Mouse (Mus musculus): Measurements from ENCODE around the gene Senp7.
"Not testable (repeated sequence)": the region's sequence is repeated elsewhere in the genome, so short reads cannot be mapped to it uniquely, and the experiment has no call there.

Senp7 gene

DNA sequence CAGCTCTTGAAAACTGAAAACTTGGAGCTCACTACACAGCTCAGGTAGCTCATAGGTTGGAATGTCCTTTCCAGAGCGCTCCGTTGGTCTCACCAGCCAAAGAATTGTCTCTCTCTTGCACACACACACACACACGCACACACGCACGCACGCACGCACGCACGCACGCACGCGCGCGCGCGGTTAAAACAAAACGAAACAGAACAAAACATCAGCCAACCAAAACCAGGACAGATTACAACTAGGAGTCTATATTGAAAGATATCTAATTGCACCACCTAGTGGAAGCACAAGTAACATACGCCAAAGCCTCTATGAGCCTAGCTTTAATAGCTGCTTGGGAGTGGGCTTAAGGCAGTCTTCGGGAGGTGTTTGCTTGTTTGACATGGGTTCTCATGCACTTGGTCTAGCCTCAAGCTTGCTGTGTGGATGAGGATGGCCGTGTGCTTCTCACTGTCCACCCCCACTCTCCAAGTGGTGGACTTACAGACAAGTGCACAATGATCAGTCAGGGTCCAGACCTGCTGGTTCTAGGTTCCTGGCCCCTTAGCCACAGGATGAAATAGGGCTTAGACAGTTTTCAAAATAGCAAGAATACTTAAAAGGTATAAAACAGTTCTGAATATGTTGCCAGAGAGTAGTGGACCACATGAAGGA, 16.3 kb downstream of the Senp7 start:
- in situ Hi-C loops (cut with MboI; ENCODE audit: unreplicated experiment in 2 of 2) = no loop called here

DNA sequence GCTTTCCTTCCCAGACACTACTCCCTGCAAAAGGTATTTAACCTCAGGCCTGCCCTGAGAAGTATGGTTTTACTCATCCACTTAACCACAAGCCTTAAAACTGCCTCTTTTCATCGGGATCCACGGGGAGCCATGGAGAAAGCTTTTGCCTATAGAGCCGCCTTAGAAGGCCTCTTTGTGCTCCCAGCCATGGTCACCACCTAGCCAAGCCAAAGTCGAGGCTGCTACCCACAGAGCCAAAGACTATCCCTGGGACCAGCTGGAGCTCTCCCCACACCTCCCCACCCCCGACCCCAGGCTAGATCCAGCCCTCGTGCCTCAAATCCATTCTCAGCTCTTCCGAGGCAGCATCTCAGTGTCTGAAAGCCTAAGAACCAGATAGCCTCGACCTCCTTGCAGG, 18.0 kb downstream of the Senp7 start:
- in situ Hi-C loops (cut with MboI; ENCODE audit: unreplicated experiment in 2 of 2) = loop anchor here (5.0 kb wide), 5 partner anchors 34 to 179 kb away; partner anchors contain the start of genes Zbtb11 (in 2 of the 2) and Pcnp (in 1 of the 2)

DNA sequence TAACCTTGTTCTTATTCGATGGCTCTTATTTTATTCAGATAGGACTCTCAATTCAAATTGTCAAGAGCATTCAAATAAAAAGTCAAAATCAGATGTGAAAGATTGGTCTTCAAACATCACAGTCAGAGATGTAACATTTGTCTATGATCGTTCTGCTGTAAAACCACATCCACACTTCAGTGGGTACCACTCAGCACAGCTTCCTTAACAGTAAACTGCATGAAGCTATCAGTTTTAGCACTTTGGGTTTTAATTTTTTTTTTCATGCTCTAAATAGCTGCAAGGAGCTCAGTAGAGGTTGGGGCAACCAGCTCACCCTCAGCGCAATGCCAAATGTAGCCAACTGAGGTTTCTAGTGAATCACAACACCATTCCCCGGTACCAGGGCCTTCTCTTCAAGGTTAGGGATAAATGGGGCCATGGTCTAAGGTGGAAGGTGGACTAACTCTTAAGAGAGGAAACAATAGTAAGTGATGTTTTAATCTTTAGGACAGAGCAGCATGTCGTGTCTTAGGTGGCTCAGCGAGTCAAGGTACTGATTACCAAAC, 20.5 kb downstream of the Senp7 start:
- in situ Hi-C loops (cut with MboI; ENCODE audit: unreplicated experiment in 2 of 2) = loop anchor here (5.0 kb wide), 5 partner anchors 36 to 181 kb away; partner anchors contain the start of genes Zbtb11 (in 2 of the 2) and Pcnp (in 1 of the 2)

DNA sequence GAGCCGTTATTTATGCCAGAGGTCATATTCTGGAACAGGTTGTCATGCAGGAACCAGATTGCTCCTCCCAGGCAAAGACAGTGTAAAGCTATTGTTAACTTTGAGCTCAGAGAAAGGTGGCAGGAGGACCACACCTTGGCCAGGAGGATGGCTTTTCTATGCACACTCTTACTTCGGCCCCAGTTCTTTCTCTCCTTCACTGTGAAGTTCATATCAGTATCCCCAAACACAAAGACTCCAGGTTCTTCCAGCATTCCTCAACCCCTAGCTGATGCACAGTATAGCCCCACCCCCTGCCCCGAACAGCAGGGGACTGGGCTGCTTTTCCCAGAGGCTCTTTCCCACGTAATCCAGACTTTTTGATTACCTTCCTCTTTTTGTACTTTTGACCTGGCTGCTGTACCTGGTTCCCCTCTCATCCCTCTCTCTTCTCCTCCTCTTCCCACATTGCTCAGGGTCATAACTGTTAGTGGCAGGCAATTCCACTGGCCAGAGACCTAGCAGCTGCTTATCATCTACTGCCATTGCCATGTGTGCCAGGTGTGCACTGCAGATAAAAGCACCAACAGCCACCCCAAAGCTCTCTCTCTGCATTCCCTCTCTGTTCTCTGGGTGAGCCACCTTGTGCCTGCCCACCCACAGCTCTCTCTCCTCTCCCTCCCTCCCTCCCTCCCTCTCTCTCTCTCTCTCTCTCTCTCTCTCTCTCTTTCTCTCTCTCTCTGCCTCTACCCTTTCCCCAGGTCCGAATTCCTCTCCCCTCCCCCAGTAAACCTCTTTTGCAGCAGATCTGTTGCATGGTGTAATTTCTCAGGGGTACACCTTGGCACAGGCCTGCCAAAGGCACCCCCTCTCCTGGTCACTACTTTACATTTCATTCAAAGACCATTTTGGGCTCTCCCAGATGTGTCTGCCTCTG, 23.4 kb downstream of the Senp7 start:
- in situ Hi-C loops (cut with MboI; ENCODE audit: unreplicated experiment in 2 of 2) = no loop called here

DNA sequence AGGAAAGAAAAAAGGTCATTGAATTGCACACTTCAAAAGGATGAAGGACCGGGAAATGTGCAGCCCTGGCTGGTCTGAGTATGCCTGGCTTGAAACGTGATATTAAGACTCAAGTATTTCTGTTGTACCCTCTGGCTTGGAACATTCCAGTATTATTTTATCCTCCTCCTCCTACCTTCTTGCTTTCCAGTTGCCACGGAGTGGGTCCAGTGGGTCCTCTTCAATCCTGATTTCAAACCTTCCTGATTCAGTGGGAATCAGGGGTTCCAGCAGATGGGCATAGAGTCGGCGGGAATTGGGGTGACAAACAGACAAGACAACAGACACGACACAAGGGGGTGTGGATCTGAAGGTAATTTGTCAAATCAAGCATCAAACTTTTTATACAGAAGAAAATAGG, 24.4 kb downstream of the Senp7 start:
- in situ Hi-C loops (cut with MboI; ENCODE audit: unreplicated experiment in 2 of 2) = no loop called here

DNA sequence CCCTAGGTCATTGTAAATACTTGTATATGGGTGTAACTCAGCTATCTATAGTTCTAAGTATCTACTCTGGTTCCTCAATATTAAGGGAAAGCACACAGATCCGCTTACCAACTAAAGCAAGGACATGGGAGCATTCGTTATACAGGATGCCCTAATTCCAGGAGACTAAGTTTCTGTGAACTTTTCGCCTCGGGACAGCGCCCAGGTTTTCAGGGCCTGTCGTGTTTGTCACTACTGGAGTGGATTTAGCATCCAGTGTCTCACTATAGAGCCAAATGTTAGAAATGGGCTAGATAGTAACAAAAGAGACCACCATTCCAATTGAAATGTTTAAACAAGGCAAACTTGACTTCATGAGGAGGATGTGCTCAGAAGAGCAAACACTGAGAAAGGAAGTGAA, 25.0 kb downstream of the Senp7 start:
- in situ Hi-C loops (cut with MboI; ENCODE audit: unreplicated experiment in 2 of 2) = not testable (repeated sequence)

DNA sequence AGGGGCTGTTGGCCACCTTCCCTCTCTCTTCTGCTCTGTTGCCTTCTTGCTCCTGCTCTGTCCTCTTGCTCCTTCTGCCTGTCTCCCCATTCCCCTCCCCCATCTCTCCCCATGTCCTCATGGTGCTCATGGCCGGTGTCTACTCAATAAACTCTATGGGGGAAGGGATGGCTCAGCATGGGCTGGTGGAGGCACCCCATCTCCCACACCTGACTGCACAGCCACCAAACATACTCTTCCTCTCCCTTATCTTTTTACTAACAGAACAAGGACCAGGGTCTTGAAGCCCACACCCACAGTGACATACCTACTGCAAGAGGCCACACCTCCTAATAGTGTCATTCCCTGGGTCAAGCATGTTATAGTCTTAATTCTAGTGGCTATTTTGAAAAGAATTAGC, 26.0 kb downstream of the Senp7 start:
- in situ Hi-C loops (cut with MboI; ENCODE audit: unreplicated experiment in 2 of 2) = no loop called here

DNA sequence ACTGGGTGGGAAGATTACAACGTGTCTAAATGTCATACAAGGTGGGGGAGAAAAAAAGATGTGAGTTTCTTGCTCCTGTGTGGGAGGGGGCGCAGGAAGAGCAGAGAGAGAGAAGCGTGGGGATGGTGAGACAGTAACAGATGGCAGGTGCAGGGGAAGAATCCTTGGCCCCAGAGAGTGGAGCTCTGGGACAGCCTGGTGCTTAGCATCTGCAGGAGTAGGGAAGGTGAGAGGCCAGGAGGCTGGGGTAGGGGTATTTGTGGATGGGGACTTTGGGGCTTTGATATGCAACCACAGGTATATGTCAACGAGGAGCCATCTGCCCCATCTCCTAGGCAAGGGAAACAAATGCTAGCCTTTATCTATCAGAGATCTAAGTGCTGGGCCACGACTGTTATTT, 26.4 kb downstream of the Senp7 start:
- in situ Hi-C loops (cut with MboI; ENCODE audit: unreplicated experiment in 2 of 2) = no loop called here

DNA sequence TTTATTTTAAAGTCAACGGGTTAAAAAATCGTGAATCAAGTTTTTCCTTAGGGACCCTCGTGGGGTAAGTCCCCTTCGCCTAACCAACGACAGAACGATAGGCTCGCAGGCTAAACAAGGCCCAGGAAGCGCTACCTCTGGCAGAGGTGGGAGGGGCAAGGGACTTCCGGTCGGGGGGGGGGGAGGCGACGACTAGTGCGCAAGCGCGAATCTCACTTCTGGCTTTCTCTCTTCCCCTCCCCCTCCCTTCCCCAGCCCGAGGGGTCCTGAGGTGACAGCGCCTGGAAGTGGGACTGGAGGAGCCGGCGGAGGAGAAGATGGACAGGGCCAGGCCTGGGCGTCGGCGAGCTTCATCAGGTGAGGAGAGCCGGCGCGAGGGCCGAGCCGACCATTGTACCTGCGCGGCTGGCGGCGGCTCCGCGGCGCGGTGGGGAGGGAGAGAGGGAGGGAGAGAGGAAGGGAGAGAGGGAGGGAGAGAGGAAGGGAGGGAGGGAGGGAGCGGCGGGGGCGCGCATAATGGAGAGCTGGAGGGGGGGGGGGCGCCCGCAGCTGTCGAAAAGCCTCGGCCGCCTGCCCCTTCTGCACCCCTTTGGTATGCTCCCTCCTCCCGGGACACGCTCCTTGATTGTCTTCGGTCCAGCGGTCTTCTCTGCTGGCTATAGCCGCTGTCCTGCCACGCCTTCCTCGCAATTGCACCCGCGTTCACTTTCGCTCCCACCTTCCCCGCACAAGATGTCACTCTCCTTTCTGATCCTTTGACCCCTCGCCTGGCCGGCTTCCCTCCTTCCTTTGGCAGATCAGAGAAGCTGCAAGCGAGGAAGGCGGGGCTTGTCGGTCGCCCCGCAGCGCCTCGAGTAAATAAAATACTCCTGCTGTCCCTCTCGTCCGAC, 27.3 kb downstream of the Senp7 start:
- in situ Hi-C loops (cut with MboI; ENCODE audit: unreplicated experiment in 2 of 2) = no loop called here

DNA sequence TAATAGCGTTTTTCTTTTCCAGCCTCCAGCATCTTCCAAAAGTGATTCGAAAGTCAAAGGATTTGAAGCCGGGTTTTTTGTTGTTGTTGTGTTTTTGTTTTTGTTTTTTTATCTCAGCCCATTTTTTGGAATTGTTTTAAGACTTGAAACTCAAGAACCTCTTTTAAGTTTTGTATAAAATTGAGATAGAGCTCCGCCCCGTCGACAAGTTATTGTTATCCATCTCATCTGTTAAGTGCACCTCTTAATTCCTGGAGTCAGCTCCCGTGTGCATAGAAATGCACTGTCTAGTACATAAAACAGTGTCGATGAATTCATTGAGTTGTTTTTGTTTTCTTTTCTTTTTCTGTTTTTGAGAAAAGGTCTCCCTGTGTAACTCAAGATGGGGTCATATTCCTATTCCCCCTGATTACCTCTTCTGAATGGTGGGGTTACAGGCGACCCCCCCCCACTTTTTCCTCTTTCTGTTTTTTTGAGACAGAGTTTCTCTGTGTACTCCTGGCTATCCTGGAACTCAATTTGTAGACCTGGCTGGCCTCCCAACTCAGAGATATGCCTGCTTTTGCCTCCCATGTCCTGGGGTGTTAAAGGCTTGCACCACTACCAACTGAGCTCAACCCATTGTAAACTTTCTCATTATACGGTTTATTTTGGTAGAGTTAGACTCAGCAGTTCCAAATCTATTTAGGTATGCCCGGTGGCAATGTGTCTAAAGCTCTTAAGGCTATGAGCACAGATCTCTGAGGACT, 28.2 kb downstream of the Senp7 start:
- in situ Hi-C loops (cut with MboI; ENCODE audit: unreplicated experiment in 2 of 2) = no loop called here

DNA sequence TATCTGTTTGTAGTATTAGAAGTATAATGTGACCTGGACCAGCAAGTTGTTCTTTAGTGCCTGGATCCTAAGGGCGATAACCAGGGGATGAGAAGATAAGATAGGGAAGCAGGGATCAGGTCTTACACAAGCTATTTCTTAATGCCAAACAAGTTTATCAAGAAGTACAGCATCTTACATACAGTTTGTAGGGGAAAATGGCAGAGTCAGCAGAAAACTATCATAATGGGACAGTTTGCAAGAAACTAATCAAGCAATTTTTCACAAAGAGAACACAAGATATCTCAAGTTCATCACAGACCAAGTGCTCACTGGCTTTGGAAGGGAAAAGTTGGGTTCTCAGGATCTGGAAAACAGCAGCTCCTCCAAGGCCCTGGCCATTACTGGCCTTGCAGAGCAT, 31.3 kb downstream of the Senp7 start:
- in situ Hi-C loops (cut with MboI; ENCODE audit: unreplicated experiment in 2 of 2) = no loop called here

DNA sequence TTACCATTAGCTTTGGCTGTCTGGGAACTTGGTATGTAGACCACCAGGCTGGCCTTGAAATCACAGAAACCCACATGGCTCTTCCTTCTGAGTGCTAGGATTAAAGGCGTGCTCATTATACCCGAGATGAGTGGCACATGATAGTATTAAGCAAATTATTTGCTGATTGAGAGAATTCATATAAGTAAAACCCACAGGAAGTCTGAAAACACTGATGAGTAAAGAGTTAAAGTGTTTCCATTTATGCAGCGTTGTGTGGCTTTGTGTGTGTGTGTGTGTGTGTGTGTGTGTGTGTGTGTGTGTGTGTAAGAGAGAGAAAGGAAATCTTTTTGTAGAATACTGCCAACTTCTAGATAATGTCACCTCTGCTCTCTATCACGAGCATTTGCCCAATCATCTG, 33.6 kb downstream of the Senp7 start:
- in situ Hi-C loops (cut with MboI; ENCODE audit: unreplicated experiment in 2 of 2) = no loop called here

DNA sequence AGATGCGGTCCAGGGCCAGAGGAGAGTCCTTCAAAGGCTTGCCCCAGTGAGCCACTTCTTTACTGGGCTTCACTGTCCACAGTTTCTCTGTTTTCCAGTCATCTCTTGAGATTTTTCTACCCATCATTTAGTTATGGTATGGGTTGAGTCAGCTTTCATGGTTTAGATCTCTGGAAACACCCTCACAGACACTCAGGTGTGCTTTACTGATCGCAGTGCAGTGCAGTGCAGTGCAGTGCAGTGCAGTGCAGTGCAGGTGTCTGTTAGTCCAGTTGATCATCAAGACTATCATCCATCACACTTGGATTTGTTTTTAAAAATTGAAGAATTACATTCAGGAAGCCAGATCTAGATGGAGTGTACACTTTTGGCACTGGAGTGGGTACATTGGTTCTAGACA, 38.2 kb downstream of the Senp7 start:
- in situ Hi-C loops (cut with MboI; ENCODE audit: unreplicated experiment in 2 of 2) = no loop called here

DNA sequence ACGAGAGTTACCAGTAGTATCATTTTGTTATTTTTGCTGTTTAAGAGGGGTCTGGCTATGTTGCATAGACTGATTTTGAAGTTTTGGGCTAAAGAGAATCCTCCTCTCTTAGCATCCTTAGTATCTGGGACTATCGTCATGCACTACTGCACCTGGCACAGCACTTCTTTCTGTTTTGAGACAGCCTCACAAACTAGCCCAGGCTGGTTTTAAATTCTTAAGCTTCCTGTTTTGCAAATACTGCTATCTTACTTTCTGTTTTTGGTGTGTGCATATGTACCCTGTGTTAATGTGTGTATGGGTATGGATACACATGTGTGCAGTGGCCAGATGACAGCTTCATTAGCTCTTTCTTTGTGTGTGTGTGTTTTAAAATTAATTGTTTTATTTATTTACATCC, 42.2 kb downstream of the Senp7 start:
- in situ Hi-C loops (cut with MboI; ENCODE audit: unreplicated experiment in 2 of 2) = no loop called here

DNA sequence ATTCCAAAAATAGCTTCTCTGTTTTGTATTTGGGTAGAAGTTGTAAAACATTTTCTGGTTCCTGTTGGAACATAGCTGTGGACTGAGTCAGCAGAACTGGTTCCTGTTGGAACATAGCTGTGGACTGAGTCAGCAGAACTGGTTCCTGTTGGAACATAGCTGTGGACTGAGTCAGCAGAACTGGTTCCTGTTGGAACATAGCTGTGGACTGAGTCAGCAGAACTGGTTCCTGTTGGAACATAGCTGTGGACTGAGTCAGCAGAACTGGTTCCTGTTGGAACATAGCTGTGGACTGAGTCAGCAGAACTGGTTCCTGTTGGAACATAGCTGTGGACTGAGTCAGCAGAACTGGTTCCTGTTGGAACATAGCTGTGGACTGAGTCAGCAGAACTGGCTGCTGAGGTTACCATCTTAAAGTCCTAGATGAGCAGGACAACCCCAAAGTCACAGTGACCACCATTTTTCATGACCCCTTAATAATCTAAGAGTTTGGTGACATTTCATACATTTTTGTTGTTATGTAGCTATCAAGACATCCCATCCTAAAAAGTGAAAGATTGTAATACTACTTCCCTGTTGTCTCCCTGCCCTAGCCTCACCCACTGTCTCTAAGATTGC, 48.4 kb downstream of the Senp7 start:
- in situ Hi-C loops (cut with MboI; ENCODE audit: unreplicated experiment in 2 of 2) = not testable (repeated sequence)

DNA sequence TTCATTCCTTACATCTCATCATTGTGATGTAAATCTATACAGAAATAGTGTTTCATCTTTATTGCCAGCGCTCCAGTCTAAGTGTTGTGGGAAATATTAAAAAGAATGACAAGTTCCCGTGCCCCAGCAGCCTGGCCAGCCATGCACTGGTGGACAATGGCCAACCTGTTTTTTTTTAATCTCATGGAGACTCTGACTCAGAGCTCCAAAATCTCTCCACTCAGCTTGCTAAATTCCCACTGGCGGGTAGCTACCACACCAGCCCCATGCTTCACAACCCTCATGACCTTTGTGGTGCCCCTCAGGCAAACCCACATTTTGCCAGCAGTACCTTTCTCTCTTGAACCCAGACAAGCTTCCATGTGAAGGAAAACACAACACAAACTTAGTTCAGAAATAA, 67.6 kb downstream of the Senp7 start:
- in situ Hi-C loops (cut with MboI; ENCODE audit: unreplicated experiment in 2 of 2) = no loop called here

DNA sequence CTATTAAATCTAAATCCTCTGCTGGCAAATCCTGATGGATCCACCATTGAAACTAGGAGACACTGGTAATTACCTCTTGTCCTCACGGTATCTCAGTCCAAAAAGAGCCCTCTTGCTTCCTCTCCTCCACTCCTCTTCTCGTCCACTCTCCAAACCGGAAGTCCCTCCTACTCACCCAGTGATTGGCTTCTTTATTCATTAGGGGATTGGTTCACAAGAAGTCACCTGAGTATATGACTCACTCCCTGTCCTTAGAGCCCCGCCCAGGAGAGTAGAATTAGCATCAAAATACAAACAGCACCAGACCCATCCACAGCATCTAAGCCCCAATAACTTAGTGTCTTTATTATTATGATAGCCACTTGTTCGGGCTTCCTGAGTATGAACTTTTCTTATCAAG, 68.0 kb downstream of the Senp7 start:
- in situ Hi-C loops (cut with MboI; ENCODE audit: unreplicated experiment in 2 of 2) = no loop called here

DNA sequence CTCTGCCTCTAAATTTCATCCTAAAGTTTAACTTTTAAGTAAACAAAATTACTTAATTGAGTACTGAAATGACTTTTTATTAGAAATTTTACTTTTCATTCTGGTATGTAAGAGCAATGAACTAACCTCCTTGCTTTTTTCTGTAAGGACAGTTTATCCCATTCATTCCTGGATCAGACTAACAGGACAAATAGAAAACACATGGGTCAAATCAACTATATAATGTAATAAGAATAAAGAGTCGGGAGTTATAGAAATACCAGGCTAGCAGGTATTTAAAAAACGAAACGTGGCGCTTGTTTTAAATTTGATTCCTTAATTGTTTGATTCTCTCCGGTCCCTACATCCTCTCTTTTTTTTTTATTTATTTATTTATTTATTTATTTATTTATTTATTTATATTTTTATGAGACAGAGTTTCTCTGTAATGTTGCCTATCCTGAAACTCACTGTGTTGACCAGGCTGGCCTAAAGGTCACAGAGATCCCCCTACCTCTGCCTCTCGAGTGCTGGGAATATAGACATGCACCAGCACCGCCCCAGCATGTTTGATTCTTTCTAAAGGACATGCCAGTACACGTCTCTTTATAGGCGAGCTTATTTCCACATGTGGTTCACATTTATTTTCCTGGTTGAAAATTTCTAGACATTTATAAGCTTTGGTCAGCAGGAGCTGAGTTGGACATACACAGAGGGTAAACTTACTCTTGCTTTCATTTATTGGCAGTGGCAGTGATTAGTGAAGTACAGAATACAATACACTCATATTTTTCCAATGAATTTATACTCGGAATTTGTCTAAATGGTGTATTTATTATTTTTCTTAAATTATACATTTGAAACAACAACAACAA, 69.4 kb downstream of the Senp7 start:
- in situ Hi-C loops (cut with MboI; ENCODE audit: unreplicated experiment in 2 of 2) = no loop called here

DNA sequence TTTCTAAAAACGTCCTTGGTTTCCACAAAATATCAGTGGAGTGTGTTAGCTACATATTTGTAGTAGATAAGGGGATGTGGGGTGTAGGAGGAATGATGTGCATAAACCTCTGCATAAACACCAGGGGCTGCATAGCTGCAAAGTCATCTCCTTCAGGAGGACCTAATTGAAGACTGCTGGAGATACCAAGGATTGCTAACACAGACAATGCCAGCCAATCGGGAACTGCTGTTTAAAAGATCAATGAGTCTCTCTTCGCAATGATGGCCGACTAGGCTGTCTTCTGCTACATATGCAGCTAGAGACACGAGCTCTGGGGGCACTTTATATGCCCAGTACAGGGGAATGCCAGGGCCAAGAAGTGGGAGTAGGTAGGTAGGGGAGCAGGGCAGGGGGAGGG, 74.4 kb downstream of the Senp7 start:
- in situ Hi-C loops (cut with MboI; ENCODE audit: unreplicated experiment in 2 of 2) = loop anchor here (5.0 kb wide), 1 partner anchor 55 kb away; no protein-coding TSS in a partner anchor
